Mouse (Mus musculus): Measurements from ENCODE around the gene Rergl. TPM values are rescaled to one million over a fixed set of nuclear protein-coding genes. Genes with fewer than 3 reads are reported as not detected.

The Rergl gene
- polyA plus RNA-seq (2021; fragmentation: Nextera tagmentation): not detected in 2 replicates
- long read RNA-seq, experiment 1: 0 reads
- long read RNA-seq, experiment 2: 0 reads

GRCm38 (mm10) chr6:139501876-139502275 is at the start of gene Rergl:
TSS of gene Rergl (minus strand) at chr6:139501976.

Other genes with a start within 250 kb of the Rergl start
- not detected in 2 replicates for gene Pik3c2g, start 85.2 kb upstream of the Rergl start, polyA plus RNA-seq (2021; fragmentation: Nextera tagmentation)

Measured in left cerebral cortex, adult 6 months (tissue).